Mouse (Mus musculus) heart, embryonic 11.5 days (tissue): ENCODE measurements at regions not wholly inside any gene's neighbourhood (a gene's known extent, or its start where the extent isn't known, plus 50 kb on each side); places are given as distances from the start of the nearest gene placed in this dataset.

Source experiments
- ATAC-seq: fragments of 200-750 bp; cut with Nextera tagmentation; replicated peaks from 2 replicates; pipeline ENCODE4 v1.8.0; 2017; ENCODE audit warnings: moderate library complexity; ENCODE audit not compliant: insufficient number of reproducible peaks, low FRiP score, low TSS enrichment
- H3K27ac ChIP-seq: fragments of 300-500 bp; sonication (generic); 2 replicates; pipeline ENCODE4 v1.5.1; 2014; ENCODE audit warnings: mild to moderate bottlenecking, low read depth, low read length
- H3K27me3 ChIP-seq: fragments of 300-500 bp; sonication (generic); 2 replicates; pipeline ENCODE4 v1.6.1; 2014; ENCODE audit warnings: mild to moderate bottlenecking, low read length, mixed read lengths; ENCODE audit not compliant: control insufficient read depth, insufficient read depth
- H3K36me3 ChIP-seq: fragments of 300-500 bp; sonication (generic); 2 replicates; pipeline ENCODE4 v1.6.1; 2014; ENCODE audit warnings: mild to moderate bottlenecking, low read length, moderate library complexity, mixed read lengths; ENCODE audit not compliant: control insufficient read depth, insufficient read depth
- H3K4me1 ChIP-seq: fragments of 300-500 bp; sonication (generic); 2 replicates; pipeline ENCODE4 v1.6.1; 2014; ENCODE audit warnings: low read length; ENCODE audit not compliant: control insufficient read depth, insufficient read depth
- H3K4me2 ChIP-seq: fragments of 300-500 bp; sonication (generic); 2 replicates; pipeline ENCODE4 v1.6.1; 2014; ENCODE audit warnings: mild to moderate bottlenecking, moderate library complexity
- H3K4me3 ChIP-seq: fragments of 300-500 bp; sonication (generic); 2 replicates; pipeline ENCODE4 v1.5.1; 2014; ENCODE audit warnings: low read depth, low read length
- H3K9ac ChIP-seq: fragments of 300-500 bp; sonication (generic); 2 replicates; pipeline ENCODE4 v1.6.1; 2014; ENCODE audit warnings: mild to moderate bottlenecking, low read depth, low read length, moderate library complexity
- H3K9me3 ChIP-seq: fragments of 300-500 bp; sonication (generic); replicated peaks from 2 replicates; pipeline ENCODE4 v1.6.1; 2016; ENCODE audit warnings: low read length; ENCODE audit not compliant: control insufficient read depth
- WGBS: fragments of 180-500 bp; shearing (Covaris S2); extraction: QIAGEN DNeasy Blood & Tissue Kit; methylation state at CpG from one replicate; pipeline ENCODE4 v1.1.7; 2014; ENCODE audit not compliant: insufficient replicate concordance; 5-methylcytosine and 5-hydroxymethylcytosine counted together

- H3K4me2 ChIP-seq, result no peak overlapping the region
- peaks cover 3% of the 10 kb centered on the region; the same call in 1 of the 2 replicates for H3K4me1 ChIP-seq
- H3K9me3 ChIP-seq, result no peaks in the 10 kb centered on the region
- no peak overlapping the region for H3K9ac ChIP-seq
- ATAC-seq, result no peak
- H3K36me3 ChIP-seq, result no peaks in the 10 kb centered on the region
- 86% methylated on average over 7 of the region's 7 CpGs for WGBS
- no peak overlapping the region for H3K27ac ChIP-seq
- peaks cover 2% of the 10 kb centered on the region; the same call in 1 of the 2 replicates for H3K27me3 ChIP-seq
- no peak overlapping the region for H3K4me3 ChIP-seq
These were observed 169.4 kb upstream of the Tnfaip3 start for GRCm38 (mm10) chr10:19184886-19185285.

GRCm38 (mm10) chr10:19177895-19178294 is 162.4 kb upstream of the Tnfaip3 start:
- WGBS, result 81% methylated on average over 5 of the region's 5 CpGs
- Histone ChIP-seq H3K27me3 (no peaks in the 10 kb centered on the region), H3K4me3 (no peak overlapping the region), H3K9me3 (no peaks in the 10 kb centered on the region; the same call in 1 of the 2 replicates), H3K36me3 (no peaks in the 10 kb centered on the region), H3K4me2 (no peak overlapping the region), H3K27ac (no peak overlapping the region), H3K4me1 (no peaks in the 10 kb centered on the region), H3K9ac (no peak overlapping the region)
- ATAC-seq, result no peak

- 50% methylated on average over 2 of the region's 2 CpGs for WGBS
- H3K9ac ChIP-seq, result no peak overlapping the region
- no peak overlapping the region for H3K27ac ChIP-seq
- H3K36me3 ChIP-seq, result no peaks in the 10 kb centered on the region
- ATAC-seq, result no peak
- H3K4me2 ChIP-seq, result no peak overlapping the region
- H3K4me3 ChIP-seq, result no peak overlapping the region
- no peaks in the 10 kb centered on the region; the same call in 1 of the 2 replicates for H3K9me3 ChIP-seq
- no peaks in the 10 kb centered on the region for H3K27me3 ChIP-seq
- no peaks in the 10 kb centered on the region for H3K4me1 ChIP-seq
These were observed 162.0 kb upstream of the Tnfaip3 start for GRCm38 (mm10) chr10:19177414-19177813.

- no peak overlapping the region for H3K9ac ChIP-seq
These were observed 160.8 kb upstream of the Tnfaip3 start for GRCm38 (mm10) chr10:19176249-19176648.

GRCm38 (mm10) chr10:19171834-19172233 is 156.4 kb upstream of the Tnfaip3 start:
- Histone ChIP-seq H3K36me3 (no peaks in the 10 kb centered on the region), H3K27me3 (no peaks in the 10 kb centered on the region), H3K4me3 (no peak overlapping the region), H3K9ac (no peak overlapping the region), H3K27ac (no peak overlapping the region), H3K4me1 (peaks cover 11% of the 10 kb centered on the region), H3K9me3 (no peaks in the 10 kb centered on the region; the same call in 1 of the 2 replicates), H3K4me2 (no peak overlapping the region)
- 82% methylated on average over 3 of the region's 3 CpGs for WGBS
- no peak for ATAC-seq

More at GRCm38 (mm10) chr10:19176249-19176648, 160.8 kb upstream of the Tnfaip3 start:
- Histone ChIP-seq H3K27ac (no peak overlapping the region), H3K4me1 (no peaks in the 10 kb centered on the region), H3K27me3 (no peaks in the 10 kb centered on the region), H3K36me3 (no peaks in the 10 kb centered on the region), H3K4me3 (no peak overlapping the region), H3K4me2 (no peak overlapping the region), H3K9me3 (no peaks in the 10 kb centered on the region; the same call in 1 of the 2 replicates)
- ATAC-seq, result no peak
- 85% methylated on average over 3 of the region's 3 CpGs for WGBS

- no peaks in the 10 kb centered on the region for H3K27me3 ChIP-seq
These were observed 155.1 kb upstream of the Tnfaip3 start for GRCm38 (mm10) chr10:19170596-19170995.

GRCm38 (mm10) chr10:19169272-19169671 is 153.8 kb upstream of the Tnfaip3 start:
- peaks cover 11% of the 10 kb centered on the region for H3K4me1 ChIP-seq
- 77% methylated on average over 2 of the region's 2 CpGs for WGBS

More at GRCm38 (mm10) chr10:19170596-19170995, 155.1 kb upstream of the Tnfaip3 start:
- Histone ChIP-seq H3K9me3 (no peaks in the 10 kb centered on the region; the same call in 1 of the 2 replicates), H3K36me3 (no peaks in the 10 kb centered on the region), H3K4me2 (no peak overlapping the region), H3K27ac (peak overlapping the region; percentile 38), H3K9ac (no peak overlapping the region), H3K4me1 (peaks cover 11% of the 10 kb centered on the region), H3K4me3 (no peak overlapping the region)
- ATAC-seq, result no peak
- 18% methylated on average over 4 of the region's 4 CpGs for WGBS

GRCm38 (mm10) chr10:19168362-19168761 is 152.9 kb upstream of the Tnfaip3 start:
- H3K9me3 ChIP-seq, result no peaks in the 10 kb centered on the region
- H3K27me3 ChIP-seq, result no peaks in the 10 kb centered on the region
- WGBS, result 77% methylated on average over 5 of the region's 5 CpGs
- H3K27ac ChIP-seq, result peak overlapping the region; percentile 71
- H3K36me3 ChIP-seq, result no peaks in the 10 kb centered on the region
- peaks cover 11% of the 10 kb centered on the region for H3K4me1 ChIP-seq
- ATAC-seq, result no peak
- no peak overlapping the region; the same call in 1 of the 2 replicates for H3K4me2 ChIP-seq
- H3K4me3 ChIP-seq, result no peak overlapping the region
- no peak overlapping the region for H3K9ac ChIP-seq

More at GRCm38 (mm10) chr10:19169272-19169671, 153.8 kb upstream of the Tnfaip3 start:
- Histone ChIP-seq H3K9ac (no peak overlapping the region), H3K36me3 (no peaks in the 10 kb centered on the region), H3K27me3 (no peaks in the 10 kb centered on the region), H3K27ac (no peak overlapping the region), H3K4me3 (no peak overlapping the region), H3K4me2 (no peak overlapping the region), H3K9me3 (no peaks in the 10 kb centered on the region)
- no peak for ATAC-seq

- Histone ChIP-seq H3K4me2 (peak overlapping the region; percentile 32), H3K27ac (peak overlapping the region; percentile 71)
- WGBS, result 27% methylated on average over 8 of the region's 8 CpGs
These were observed 152.3 kb upstream of the Tnfaip3 start for GRCm38 (mm10) chr10:19167641-19168271.

More at GRCm38 (mm10) chr10:19167641-19168271, 152.3 kb upstream of the Tnfaip3 start:
- Histone ChIP-seq H3K4me3 (no peak overlapping the region), H3K27me3 (no peaks in the 10 kb centered on the region), H3K9ac (no peak overlapping the region), H3K4me1 (peaks cover 11% of the 10 kb centered on the region), H3K36me3 (no peaks in the 10 kb centered on the region), H3K9me3 (no peaks in the 10 kb centered on the region)
- ATAC-seq, result peak; percentile 87
